In the genomic region with DNA sequence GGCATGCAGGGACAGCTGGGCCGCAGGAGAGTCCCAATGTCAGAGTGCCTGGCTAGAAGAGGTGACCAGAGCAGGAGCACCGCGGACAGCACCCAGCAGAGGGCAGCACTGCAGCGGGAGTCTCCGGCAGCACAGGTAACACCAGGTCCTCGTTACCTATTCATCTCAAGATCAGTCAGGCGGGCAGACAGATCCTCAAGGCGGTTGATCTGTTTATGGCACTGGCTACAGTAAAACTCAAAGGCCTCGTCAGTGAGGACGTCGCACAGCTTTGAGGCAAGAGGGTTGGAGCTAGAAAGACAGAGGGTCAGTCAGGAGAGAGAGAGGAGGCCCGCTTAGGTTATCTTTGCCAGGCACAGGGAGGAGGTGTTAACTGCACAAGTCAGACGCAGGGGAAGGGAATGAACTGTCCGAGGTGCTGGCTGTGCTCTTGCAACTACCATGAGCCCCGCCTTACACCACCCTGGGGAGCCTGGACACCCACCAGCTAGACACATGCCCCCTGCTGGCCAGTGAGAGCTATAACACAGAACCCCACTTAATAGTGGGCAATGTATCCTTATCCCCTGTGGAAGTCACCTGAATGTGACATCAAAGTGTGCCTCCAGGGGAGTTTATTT, we compare ENCODE assay signal across 1 mouse cellular context.
A peak's percentile ranks its signal among the peaks of the same experiment; 100 is the strongest.
TF ChIP-seq lines count a peak whose summit lies in the region.

No protein-coding gene starts in this region.

TF ChIP-seq in MEL, 35 proteins besides CTCF, POLR2A, EP300 and RAD21 (continued from another document):
- TF ChIP-seq USF2 (IDR thresholded peaks at IDR 0.05; ENCODE audit: borderline replicate concordance in 1 of 2, insufficient read depth in 1 of 2, low read depth in 1 of 2, low read length in 2 of 2) (no peak), ETS1 (IDR thresholded peaks at IDR 0.05; ENCODE audit: low read depth, low read length) (no peak), NELFE (IDR thresholded peaks at IDR 0.05; ENCODE audit: low read depth, low read length) (no peak), ZMIZ1 (IDR thresholded peaks at IDR 0.05; ENCODE audit: low read depth, low read length) (no peak), MAZ (IDR thresholded peaks at IDR 0.05; ENCODE audit: low read depth, low read length) (peak; percentile 64; the same call in 1 of the 2 replicates), TBP (IDR thresholded peaks at IDR 0.05; ENCODE audit: low read depth, low read length) (peak; percentile 57; the same call in 1 of the 2 replicates), MAFK (IDR thresholded peaks at IDR 0.05; ENCODE audit: borderline replicate concordance, low read depth, low read length) (no peak), ZNF384 (IDR thresholded peaks at IDR 0.05; ENCODE audit: low read depth, low read length) (no peak), CHD2 (IDR thresholded peaks at IDR 0.05; ENCODE audit: low read length) (no peak), POLR2AphosphoS5 (IDR thresholded peaks at IDR 0.05; ENCODE audit: borderline replicate concordance, low read depth, low read length) (no peak), MYC (IDR thresholded peaks at IDR 0.05; ENCODE audit: low read depth, low read length) (0 out of 2 replicates have a peak, but pooled peaks have one; percentile 50), JUND (IDR thresholded peaks at IDR 0.05; ENCODE audit: low read depth, low read length) (no peak), E2F4 (IDR thresholded peaks at IDR 0.05; ENCODE audit: borderline replicate concordance, low read depth, low read length) (no peak), TAL1 (IDR thresholded peaks at IDR 0.05; ENCODE audit: low read length) (peak; percentile 67), POLR2AphosphoS2 (IDR thresholded peaks at IDR 0.05; ENCODE audit: low read length) (no peak)
